Mouse (Mus musculus): ENCODE data around the gene Prss29.

DNA sequence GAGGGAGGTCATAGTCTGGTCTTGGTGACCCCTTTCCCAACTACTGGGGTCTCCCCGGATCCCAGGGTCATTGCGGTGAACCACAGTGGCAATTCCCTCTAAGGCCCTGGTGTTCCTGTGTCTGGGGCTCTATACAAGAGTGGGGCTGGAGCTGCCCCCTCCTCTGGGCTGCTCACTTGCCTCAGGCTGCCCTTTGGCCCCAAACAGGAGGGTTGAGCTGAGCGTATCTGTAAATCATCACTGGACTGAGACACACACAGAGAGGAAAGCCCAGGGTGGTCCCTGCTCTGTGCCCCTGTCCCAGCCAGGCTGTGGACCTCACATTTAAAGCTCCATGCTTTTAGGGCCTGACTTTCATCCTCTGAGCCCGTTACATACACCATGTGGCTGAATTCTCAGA lies 19.8 kb downstream of the Prss29 start:
- TF ChIP-seq CTCF (IDR thresholded peaks at IDR 0.05; ENCODE audit: insufficient read depth, low read length), result no peak
- TF ChIP-seq POLR2A (IDR thresholded peaks at IDR 0.05; ENCODE audit: borderline replicate concordance, extremely low read depth, low read depth, low read length), result no peak

Measured in lung, adult 2 months (tissue).